Mouse (Mus musculus) ES-Bruce4 (cell line): ENCODE results near the gene Tmed1.

Source experiments
- CTCF ChIP-seq: IDR thresholded peaks from one replicate; pipeline ENCODE4 v1.8.1; 2011; ENCODE audit warnings: low read depth, low read length
- EP300 ChIP-seq: IDR thresholded peaks from 2 replicates; pipeline ENCODE4 v1.6.1; 2011; ENCODE audit warnings: low read depth, low read length; ENCODE audit not compliant: insufficient read depth
- POLR2A ChIP-seq: IDR thresholded peaks from one replicate; pipeline ENCODE4 v1.8.1; 2011; ENCODE audit warnings: low read length; ENCODE audit not compliant: insufficient read depth

- TF ChIP-seq EP300, result no peak
- TF ChIP-seq CTCF, result no peak
- no peak for TF ChIP-seq POLR2A
Observed at GRCm38 (mm10) chr9:21556996-21557395, 46.9 kb upstream of the Tmed1 start.
